Mouse (Mus musculus) MEL (cell line): ENCODE results near the gene Gpat3. TPM values are rescaled to one million over a fixed set of nuclear protein-coding genes. Genes with fewer than 3 reads are reported as not detected.

Experiments used
- DNase-seq: peaks from one replicate; pipeline ENCODE4 v3.0.0; 2011; ENCODE audit warnings: low read depth, low spot score
- H3K27ac ChIP-seq: 2 replicates; pipeline ENCODE4 v1.5.1; 2012; ENCODE audit warnings: low read depth, mild to moderate bottlenecking, control low read depth, low read length, moderate library complexity; ENCODE audit not compliant: control insufficient read depth
- H3K27me3 ChIP-seq, 2 experiments: fragments of 150-350 bp in 1 of 2; sonication (generic) in 1 of 2; 2 replicates each; pipeline ENCODE4 v1.6.1; 2012; ENCODE audit warnings: low read length in 2 of 2, mild to moderate bottlenecking in 2 of 2, improper control_type of control experiment in 1 of 2, moderate library complexity in 1 of 2; ENCODE audit not compliant: insufficient read depth in 2 of 2, control insufficient read depth in 1 of 2
- H3K36me3 ChIP-seq, 2 experiments: 2 replicates each; pipeline ENCODE4 v1.6.1; 2012 to 2014; ENCODE audit warnings: low read length in 2 of 2, improper control_type of control experiment in 1 of 2, inconsistent platforms in 1 of 2, mild to moderate bottlenecking in 1 of 2; ENCODE audit not compliant: insufficient read depth in 2 of 2, control insufficient read depth in 1 of 2
- H3K4me1 ChIP-seq, 2 experiments: fragments of 150-350 bp in 1 of 2; sonication (generic) in 1 of 2; 2 replicates each; pipeline ENCODE4 v1.6.1; 2012; ENCODE audit warnings: low read length in 2 of 2, improper control_type of control experiment in 1 of 2, mild to moderate bottlenecking in 1 of 2; ENCODE audit not compliant: insufficient read depth in 2 of 2, control insufficient read depth in 1 of 2
- H3K4me3 ChIP-seq, 2 experiments: fragments of 150-350 bp in 1 of 2; sonication (generic) in 1 of 2; 2 replicates each; pipeline ENCODE4 v1.5.1; 2012; ENCODE audit warnings: low read depth in 2 of 2, low read length in 2 of 2, mild to moderate bottlenecking in 2 of 2, moderate library complexity in 2 of 2, control low read depth in 1 of 2, improper control_type of control experiment in 1 of 2; ENCODE audit not compliant: control insufficient read depth in 1 of 2, insufficient read depth in 1 of 2
- H3K79me2 ChIP-seq: 2 replicates; pipeline ENCODE4 v1.6.1; 2012; ENCODE audit warnings: mild to moderate bottlenecking, low read length, moderate library complexity; ENCODE audit not compliant: control insufficient read depth, poor library complexity, insufficient read depth
- H3K9ac ChIP-seq: 2 replicates; pipeline ENCODE4 v1.6.1; 2012; ENCODE audit warnings: low read depth, mild to moderate bottlenecking, control low read depth, low read length, moderate library complexity; ENCODE audit not compliant: control insufficient read depth, poor library complexity, severe bottlenecking
- H3K9me3 ChIP-seq: fragments of 150-350 bp; sonication (generic); replicated peaks from 2 replicates; pipeline ENCODE4 v1.6.1; 2012; ENCODE audit warnings: mild to moderate bottlenecking, low read length, improper control_type of control experiment, moderate library complexity; ENCODE audit not compliant: insufficient read depth
- E2F4 ChIP-seq: IDR thresholded peaks from 2 replicates; pipeline ENCODE4 v1.6.1; 2011; ENCODE audit warnings: low read depth, low read length, improper control_type of control experiment, borderline replicate concordance
- ELF1 ChIP-seq: IDR thresholded peaks from 2 replicates; pipeline ENCODE4 v1.6.1; 2014; ENCODE audit warnings: low read depth, mild to moderate bottlenecking, inconsistent platforms, low read length, improper control_type of control experiment, moderate library complexity
- GABPA ChIP-seq: IDR thresholded peaks from 2 replicates; pipeline ENCODE4 v1.6.1; 2012; ENCODE audit warnings: low read depth, mild to moderate bottlenecking, inconsistent platforms, low read length, improper control_type of control experiment, moderate library complexity
- GATA1 ChIP-seq: IDR thresholded peaks from 2 replicates; pipeline ENCODE4 v1.6.1; 2011; ENCODE audit warnings: low read depth, low read length, improper control_type of control experiment
- JUND ChIP-seq: IDR thresholded peaks from 2 replicates; pipeline ENCODE4 v1.6.1; 2011; ENCODE audit warnings: low read depth, mild to moderate bottlenecking, improper control_type of control experiment, low read length
- MAX ChIP-seq: IDR thresholded peaks from 2 replicates; pipeline ENCODE4 v1.6.1; 2011; ENCODE audit warnings: low read length, improper control_type of control experiment
- MAZ ChIP-seq: IDR thresholded peaks from 2 replicates; pipeline ENCODE4 v1.6.1; 2012; ENCODE audit warnings: low read depth, mild to moderate bottlenecking, inconsistent platforms, low read length, improper control_type of control experiment
- MEF2A ChIP-seq: IDR thresholded peaks from 2 replicates; pipeline ENCODE4 v1.6.1; 2014; ENCODE audit warnings: low read depth, mild to moderate bottlenecking, inconsistent platforms, low read length, improper control_type of control experiment; ENCODE audit not compliant: poor library complexity, insufficient replicate concordance, severe bottlenecking; ENCODE audit errors: extremely low read depth
- MYC ChIP-seq: IDR thresholded peaks from 2 replicates; pipeline ENCODE4 v1.6.1; 2011; ENCODE audit warnings: low read depth, mild to moderate bottlenecking, low read length, improper control_type of control experiment, moderate library complexity
- NELFE ChIP-seq: IDR thresholded peaks from 2 replicates; pipeline ENCODE4 v1.6.1; 2011; ENCODE audit warnings: low read depth, low read length, improper control_type of control experiment
- POLR2AphosphoS2 ChIP-seq: IDR thresholded peaks from 2 replicates; pipeline ENCODE4 v1.6.1; 2011; ENCODE audit warnings: low read length, improper control_type of control experiment
- POLR2AphosphoS5 ChIP-seq: IDR thresholded peaks from 2 replicates; pipeline ENCODE4 v1.6.1; 2012; ENCODE audit warnings: low read depth, borderline replicate concordance, mild to moderate bottlenecking, inconsistent platforms, low read length, moderate library complexity, mixed read lengths
- RAD21 ChIP-seq: IDR thresholded peaks from 2 replicates; pipeline ENCODE4 v1.6.1; 2011; ENCODE audit warnings: mild to moderate bottlenecking, low read depth, low read length, improper control_type of control experiment
- SMC3 ChIP-seq: IDR thresholded peaks from 2 replicates; pipeline ENCODE4 v1.6.1; 2011; ENCODE audit warnings: low read depth, low read length, improper control_type of control experiment
- TAL1 ChIP-seq: IDR thresholded peaks from 2 replicates; pipeline ENCODE4 v1.6.1; 2012; ENCODE audit warnings: mild to moderate bottlenecking, inconsistent platforms, low read length, moderate library complexity, mixed read lengths
- TCF12 ChIP-seq: IDR thresholded peaks from 2 replicates; pipeline ENCODE4 v1.6.1; 2014; ENCODE audit warnings: low read depth, mild to moderate bottlenecking, inconsistent platforms, low read length, improper control_type of control experiment, moderate library complexity
- ZC3H11A ChIP-seq: IDR thresholded peaks from 2 replicates; pipeline ENCODE4 v1.6.1; 2012; ENCODE audit warnings: low read depth, mild to moderate bottlenecking, inconsistent platforms, low read length, improper control_type of control experiment
- ZKSCAN1 ChIP-seq: IDR thresholded peaks from 2 replicates; pipeline ENCODE4 v1.6.1; 2012; ENCODE audit warnings: low read depth, mild to moderate bottlenecking, inconsistent platforms, low read length, improper control_type of control experiment, moderate library complexity
- ZNF384 ChIP-seq: IDR thresholded peaks from 2 replicates; pipeline ENCODE4 v1.6.1; 2012; ENCODE audit warnings: low read depth, mild to moderate bottlenecking, inconsistent platforms, low read length, improper control_type of control experiment
- polyA plus RNA-seq, 2 experiments: library from polyadenylated mRNA; stranded (reverse) in 1 of 2; unstranded in 1 of 2; fragments of >175 nt in 1 of 2; fragments of >200 nt in 1 of 2; gene quantifications; 2 replicates each; pipeline versions ENCODE4 v1.2.1 to v1.2.4; 2012; ENCODE audit warnings: low replicate concordance in 2 of 2, low read depth in 1 of 2; ENCODE audit not compliant: insufficient read length in 2 of 2, insufficient read depth in 1 of 2, missing spikeins in 1 of 2
- total RNA-seq: library from RNA; depleted of rRNA; stranded (reverse); fragments of 300-350 nt; gene quantifications from 2 replicates; pipeline ENCODE4 v1.2.3, GENCODE M21; 2012

The Gpat3 gene
- total and polyA plus RNA-seq, 3 experiments: 0.04 to 0.13 TPM; not detected in 1

- Histone ChIP-seq H3K4me3 (no peak overlapping the region), H3K79me2 (no peaks in the 10 kb centered on the region), H3K36me3 (no peaks in the 10 kb centered on the region), H3K9me3 (no peaks in the 10 kb centered on the region), H3K27ac (no peak overlapping the region), H3K9ac (no peak overlapping the region), H3K27me3 (peaks cover 0 to 6% of the 10 kb centered on the region in 2 experiments; a peak in 3 of 4 replicates), H3K4me1 (no peaks in the 10 kb centered on the region)
- TF ChIP-seq MYC (no peak), TAL1 (no peak), ZC3H11A (no peak)
- DNase-seq: no peak
These were observed 11.7 kb upstream of the Gpat3 start for GRCm38 (mm10) chr5:100833841-100834240.

DNA sequence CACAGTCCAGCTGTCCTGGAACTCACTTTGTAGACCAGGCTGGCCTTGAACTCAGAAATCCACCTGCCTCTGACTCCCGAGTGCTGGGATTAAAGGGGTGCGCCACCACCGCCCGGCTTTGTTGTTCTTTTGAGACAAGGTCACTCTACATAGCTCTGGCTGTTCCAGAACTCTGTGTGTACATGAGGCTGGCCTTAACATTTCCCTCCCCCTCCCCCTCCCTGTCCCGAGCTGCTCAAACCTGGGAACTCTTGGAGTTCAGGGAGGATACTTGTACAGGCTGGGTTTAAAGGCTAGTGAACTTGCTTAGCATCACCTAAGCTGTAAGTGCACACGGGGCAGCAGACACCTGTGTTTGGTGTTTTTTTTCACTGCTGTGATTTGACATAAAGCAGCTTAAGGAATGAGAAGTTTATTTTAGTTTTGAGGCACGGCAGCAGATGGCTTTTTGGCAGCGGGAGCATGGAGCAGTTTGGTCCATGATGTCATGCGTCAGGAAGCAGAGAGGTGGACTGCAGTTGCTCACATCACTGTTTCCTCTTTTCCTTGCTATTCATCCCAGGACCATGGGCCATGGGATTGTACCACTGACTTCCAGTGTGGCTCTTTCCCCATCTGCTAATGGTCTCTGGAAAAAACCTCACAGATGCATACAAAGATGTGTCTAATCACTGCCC, 9.5 kb upstream of the Gpat3 start:
- no peaks in the 10 kb centered on the region for H3K36me3 ChIP-seq
- no peaks in the 10 kb centered on the region for H3K79me2 ChIP-seq
- no peak overlapping the region for H3K4me3 ChIP-seq
- no peak overlapping the region for H3K9ac ChIP-seq
- H3K4me1 ChIP-seq: no peaks in the 10 kb centered on the region
- H3K9me3 ChIP-seq: no peaks in the 10 kb centered on the region
- no peaks in the 10 kb centered on the region for H3K27me3 ChIP-seq
- DNase-seq: no peak
- TF ChIP-seq GATA1 (no peak), NELFE (no peak), GABPA (no peak), TAL1 (no peak), ZNF384 (no peak), MAX (no peak), JUND (no peak), MAZ (no peak), ZKSCAN1 (no peak), E2F4 (no peak), RAD21 (no peak), MEF2A (no peak), POLR2AphosphoS5 (no peak), SMC3 (no peak), POLR2AphosphoS2 (no peak), ELF1 (no peak), TCF12 (no peak)
- H3K27ac ChIP-seq: no peak overlapping the region
